Mouse (Mus musculus): Measurements from ENCODE around the gene Arhgef28.

- no peak for TF ChIP-seq GATA1 (IDR thresholded peaks at IDR 0.05; ENCODE audit: borderline replicate concordance, low read length)
- no peak for TF ChIP-seq FLI1 (IDR thresholded peaks at IDR 0.05; ENCODE audit: low read length)
Observed at GRCm38 (mm10) chr13:98143000-98143399, 63.2 kb downstream of the Arhgef28 start.

All from megakaryocyte, embryonic 14.5 days (primary cell).